Mouse (Mus musculus) gastrocnemius, postnatal 36 days (tissue): ENCODE results near the gene Diaph3. TPM values are rescaled to one million over a fixed set of nuclear protein-coding genes. Genes with fewer than 3 reads are reported as not detected.

ENCODE experiments used
- DNase-seq, 2 experiments: peaks; one replicate each; pipeline ENCODE4 v3.0.0; 2022
- intact Hi-C: fragments of 180-260 bp; cut with DNase I; formaldehyde crosslinking; loops from one replicate; pipeline ENCODE4 v1.15.1; 2025
- long read RNA-seq, 2 experiments: library from polyadenylated mRNA; stranded (forward); transcript quantifications; one replicate each; pipeline ENCODE4 v2.0.0; 2021
- total RNA-seq, 2 experiments: library from RNA; stranded (reverse); gene quantifications; 2 replicates each; pipeline ENCODE4 v1.2.3; 2021

Diaph3 gene
- under 1 TPM; 0.72 to 0.74 TPM for total RNA-seq
- long read RNA-seq, experiment 1, partial matches to known transcripts = 0 of 1 reads
- long read RNA-seq, experiment 1, other reads (novel, unspliced or antisense) = 0 of 1 reads
- long read RNA-seq, experiment 2 = 0 reads

DNA sequence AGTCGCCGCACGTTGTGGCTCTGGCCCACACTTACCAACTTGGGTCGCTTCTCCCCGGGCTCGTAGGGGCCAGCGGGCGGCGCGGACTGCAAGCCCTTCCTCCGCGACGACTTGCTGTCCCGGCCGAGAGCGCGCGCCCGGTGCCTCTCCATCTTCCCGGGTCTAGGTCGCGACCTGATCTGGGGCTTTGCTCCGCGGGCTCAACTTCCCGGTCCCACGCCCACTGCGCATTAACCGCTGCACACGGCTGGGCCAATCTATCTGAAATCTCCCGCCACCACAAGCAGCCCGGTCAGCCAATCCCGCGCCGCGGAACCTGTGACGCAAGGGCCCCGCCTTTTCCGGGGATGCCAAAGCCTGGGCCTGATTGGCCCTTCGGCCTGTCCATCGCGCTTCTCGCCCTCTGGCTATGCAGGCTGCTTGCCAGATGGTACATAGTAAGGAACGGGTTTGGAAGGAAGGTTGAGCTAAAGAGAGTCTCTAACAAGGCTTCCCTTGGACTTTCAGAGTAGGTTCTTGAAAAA lies at the start of gene Diaph3:
Gene Diaph3, minus strand, starts transcription at position 273 of the 524 bp plus-strand sequence.
- intact Hi-C loops = no loop called here
- peak; percentile 91 to 94 for DNase-seq

DNA sequence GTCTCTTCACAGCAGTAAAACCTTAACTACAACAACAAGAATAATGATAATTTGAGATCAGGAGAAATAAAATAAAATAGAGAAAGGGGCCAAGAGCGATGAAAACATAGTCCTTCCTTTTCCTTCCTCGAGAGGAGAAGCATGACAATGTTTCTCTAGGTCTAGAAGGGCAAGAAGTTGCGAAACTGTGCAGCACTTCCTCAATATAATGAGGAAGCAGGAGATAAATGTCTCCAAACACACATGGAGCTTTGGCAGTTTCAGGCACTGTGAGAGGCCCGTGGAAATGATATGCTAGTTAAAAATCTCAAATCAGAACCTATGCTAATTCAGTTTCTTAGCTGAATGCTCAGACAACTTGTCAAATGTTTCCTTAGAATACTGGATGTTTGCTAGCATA lies 49.6 kb upstream of the Diaph3 start:
- DNase-seq = no peak
- intact Hi-C loops = no loop called here

DNA sequence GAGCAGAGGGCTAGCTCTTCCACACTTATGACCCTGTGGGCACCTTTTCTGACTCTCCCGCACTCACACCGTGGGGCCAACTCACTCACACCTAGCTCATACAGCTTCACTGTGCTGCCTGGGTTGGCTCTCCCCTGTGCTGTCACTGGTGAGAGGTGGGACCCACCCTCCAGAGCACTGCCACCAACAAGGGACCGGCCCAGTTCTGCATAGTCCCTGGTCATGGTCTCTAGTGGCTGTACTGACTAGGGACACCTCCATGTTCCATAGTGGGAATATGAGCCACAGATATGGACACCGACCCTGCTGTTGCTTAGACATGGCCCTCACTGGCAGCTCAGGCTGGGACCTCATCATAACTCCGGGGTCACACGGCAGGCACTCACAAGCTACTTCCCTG lies 30.5 kb upstream of the Diaph3 start:
- intact Hi-C loops = no loop called here
- DNase-seq = no peak

DNA sequence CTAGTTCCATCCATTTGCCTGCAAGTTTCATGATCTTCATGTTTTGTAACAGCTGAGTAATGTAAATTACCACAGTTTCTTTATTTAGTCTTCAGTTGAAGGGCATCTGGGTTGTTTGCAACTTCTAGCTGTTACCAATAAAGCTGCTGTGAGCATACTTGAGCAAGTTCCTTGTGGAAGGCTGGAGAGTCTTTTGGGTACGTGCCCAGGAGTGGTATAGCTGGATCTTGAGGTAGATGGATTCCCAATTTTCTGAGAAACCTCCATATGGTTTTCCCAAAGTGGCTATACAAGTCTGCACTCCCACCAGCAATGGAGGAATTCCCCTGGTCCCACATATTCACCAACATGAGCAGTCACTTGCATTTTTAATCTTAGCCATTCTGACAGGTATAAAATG lies 28.1 kb upstream of the Diaph3 start:
- no peak for DNase-seq
- intact Hi-C loops = no loop called here

DNA sequence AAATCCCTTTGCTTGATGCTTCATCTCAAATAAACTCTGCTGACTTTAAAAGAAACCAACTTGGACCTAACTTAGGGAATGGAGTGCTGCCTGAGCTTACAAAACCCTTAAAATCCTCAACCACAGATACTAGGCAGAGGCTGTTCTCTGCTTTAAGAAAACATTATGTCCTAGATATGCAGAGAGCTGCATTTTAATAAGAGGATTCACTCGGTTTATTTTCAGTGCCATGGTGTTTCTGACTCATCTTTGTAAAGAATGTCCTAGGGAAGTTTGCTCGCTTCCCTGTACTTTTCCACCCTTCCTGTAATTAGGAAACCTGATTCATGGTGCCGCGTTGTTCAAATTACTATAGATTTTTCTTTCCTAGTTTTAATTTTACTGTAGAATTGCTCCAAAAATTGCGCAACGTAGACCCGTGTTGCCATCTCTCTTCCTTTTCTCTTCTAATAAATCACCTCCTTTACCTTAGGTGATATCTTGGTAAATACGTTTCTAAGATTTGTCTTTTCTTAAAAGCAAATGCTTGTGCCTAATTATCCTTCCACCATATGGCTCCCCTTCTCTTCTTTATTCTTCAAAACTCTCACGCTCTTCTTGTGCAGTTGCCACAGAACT lies 14.7 kb upstream of the Diaph3 start:
- no peak for DNase-seq
- intact Hi-C loops = no loop called here

DNA sequence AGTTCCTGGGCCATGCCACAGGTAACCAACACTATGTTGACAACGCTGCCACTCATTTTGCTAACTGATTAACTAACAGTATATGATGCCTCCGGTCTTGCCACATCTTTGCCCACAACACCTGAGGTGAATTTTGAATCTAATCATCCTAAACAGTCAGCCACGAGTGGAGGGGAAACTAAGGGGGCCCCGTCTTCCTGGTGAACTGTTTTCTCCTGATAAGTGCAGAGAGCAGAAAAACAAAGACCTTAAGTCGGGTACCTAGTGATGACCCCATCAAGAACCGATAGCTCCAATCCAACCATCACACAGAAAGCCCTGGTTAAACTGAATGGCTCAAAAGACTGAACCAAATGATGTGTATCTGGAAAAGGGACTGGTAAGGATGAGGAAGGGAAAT lies 8.6 kb upstream of the Diaph3 start:
- DNase-seq = no peak
- intact Hi-C loops = no loop called here

GRCm38 (mm10) chr14:87146704-87147103 lies 5.7 kb upstream of the Diaph3 start:
- intact Hi-C loops = no loop called here
- no peak for DNase-seq

GRCm38 (mm10) chr14:87145351-87145750 lies 4.3 kb upstream of the Diaph3 start:
- intact Hi-C loops = loop anchor here (2.0 kb wide), 1 partner anchor 77 kb away; no protein-coding TSS in a partner anchor
- no peak for DNase-seq

GRCm38 (mm10) chr14:87141777-87142176 lies 742 bp upstream of the Diaph3 start:
- no peak for DNase-seq
- intact Hi-C loops = no loop called here

DNA sequence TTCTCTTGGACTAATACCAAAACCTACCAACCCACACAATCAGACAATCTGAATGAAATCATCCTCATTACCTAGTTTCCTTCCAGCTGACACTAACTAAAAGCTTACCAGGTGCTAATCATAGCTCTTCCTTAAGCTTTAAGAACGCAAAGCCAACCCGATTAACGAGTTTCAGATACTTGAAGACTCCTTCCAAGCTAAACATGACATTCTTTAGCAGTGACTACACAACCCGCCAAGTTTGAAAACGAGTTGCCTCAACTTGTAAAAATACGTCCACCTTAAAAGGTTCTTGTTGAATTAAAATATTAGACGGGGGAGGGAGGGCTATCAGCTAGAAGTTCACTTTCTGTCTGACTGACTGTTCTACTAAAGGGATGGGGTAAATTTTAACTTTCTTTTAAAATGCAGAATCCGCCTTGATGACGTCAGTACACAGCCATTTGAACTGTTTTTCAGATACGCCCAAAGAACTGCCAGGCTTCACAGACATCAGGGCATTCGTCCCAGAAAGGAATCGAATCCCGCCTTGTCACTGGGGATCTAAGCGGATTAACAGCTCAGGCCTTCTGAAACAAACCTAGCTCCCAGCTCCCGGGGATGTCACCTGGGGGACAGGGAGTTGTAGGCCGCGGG lies 590 bp downstream of the Diaph3 start:
- intact Hi-C loops = no loop called here
- no peak for DNase-seq

GRCm38 (mm10) chr14:87126076-87126639 lies 14.9 kb downstream of the Diaph3 start:
- intact Hi-C loops = no loop called here
- no peak for DNase-seq

- intact Hi-C loops = no loop called here
- DNase-seq = no peak
These were observed 15.5 kb downstream of the Diaph3 start for GRCm38 (mm10) chr14:87125492-87125891.

GRCm38 (mm10) chr14:87123091-87123490 lies 17.9 kb downstream of the Diaph3 start:
- DNase-seq = no peak
- intact Hi-C loops = no loop called here

GRCm38 (mm10) chr14:87121868-87122267 lies 19.2 kb downstream of the Diaph3 start:
- intact Hi-C loops = no loop called here

DNA sequence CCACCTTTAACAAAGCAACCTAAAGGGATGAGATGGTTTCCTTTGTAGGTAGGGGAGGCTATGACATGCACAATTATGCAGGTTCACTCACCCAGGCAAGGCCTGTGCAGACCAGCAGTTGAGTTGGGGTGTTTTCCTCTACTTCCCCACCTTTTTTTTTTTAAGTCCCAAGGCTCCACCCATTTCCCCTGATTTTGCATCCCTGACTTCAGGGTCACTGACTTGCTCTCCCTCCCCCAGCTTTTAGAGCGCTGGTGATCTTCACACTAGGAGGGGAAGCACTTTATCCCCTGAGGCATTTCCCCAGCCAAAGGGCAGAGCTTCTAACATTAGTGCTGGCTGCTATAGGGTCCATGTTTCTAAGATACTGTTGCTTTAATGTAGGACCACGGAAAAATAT lies 30.4 kb downstream of the Diaph3 start:
- intact Hi-C loops = no loop called here
- no peak for DNase-seq

More at GRCm38 (mm10) chr14:87121868-87122267, 19.2 kb downstream of the Diaph3 start:
- DNase-seq = no peak

GRCm38 (mm10) chr14:87099380-87100088 lies 41.5 kb downstream of the Diaph3 start:
- intact Hi-C loops = no loop called here

DNA sequence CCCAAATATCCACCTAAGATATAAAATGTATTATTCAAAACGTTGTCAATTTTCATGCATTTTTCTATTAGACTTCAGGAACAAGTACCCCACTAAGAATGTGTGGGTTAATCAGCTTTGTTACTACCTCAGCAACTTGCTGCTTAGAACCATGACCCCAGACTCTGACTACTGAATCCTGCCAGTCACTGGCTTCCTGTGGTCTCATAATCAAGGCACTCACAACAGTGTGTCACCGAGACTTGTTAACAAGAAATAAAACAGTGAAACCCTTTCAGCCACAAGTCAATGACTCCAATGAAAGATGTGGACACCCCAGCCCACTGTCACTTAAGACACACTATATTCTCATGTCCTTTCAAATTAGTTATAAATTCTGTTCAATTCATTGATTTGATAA lies 42.9 kb downstream of the Diaph3 start:
- intact Hi-C loops = no loop called here
- DNase-seq = no peak

More at GRCm38 (mm10) chr14:87099380-87100088, 41.5 kb downstream of the Diaph3 start:
- DNase-seq = no peak

GRCm38 (mm10) chr14:87091522-87091921 lies 49.5 kb downstream of the Diaph3 start:
- intact Hi-C loops = no loop called here
- DNase-seq = no peak

- intact Hi-C loops = no loop called here
- no peak for DNase-seq
These were observed 49.9 kb downstream of the Diaph3 start for GRCm38 (mm10) chr14:87091108-87091507.

- no peak for DNase-seq
- intact Hi-C loops = no loop called here
These were observed 52.1 kb downstream of the Diaph3 start for GRCm38 (mm10) chr14:87088928-87089327.

- no peak for DNase-seq
- intact Hi-C loops = no loop called here
These were observed 52.6 kb downstream of the Diaph3 start for GRCm38 (mm10) chr14:87088456-87088855.
